7 mouse cellular contexts compared by ENCODE assay signal in genomic region chr2:181497548-181497875, GRCm38 (mm10). TPM values are rescaled to one million over a fixed set of nuclear protein-coding genes. Genes with fewer than 3 reads are reported as not detected.
A peak's percentile ranks its signal among the peaks of the same experiment; 100 is the strongest.
DNase-seq lines count a peak whose midpoint lies in the region; ATAC-seq and TF ChIP-seq lines count a peak whose summit lies in the region.

No protein-coding gene starts in this region.

- H3K9me3 ChIP-seq in hindbrain, embryonic 10.5 days: no peaks in the 10 kb centered on the region

- peak overlapping the region; percentile 98 for H3K4me3 ChIP-seq in bone marrow, adult 2 months (replicated peaks; ENCODE audit: control insufficient read depth, low read depth, low read length)
- H3K4me3 ChIP-seq in hindbrain, embryonic 10.5 days: peak overlapping the region; percentile 96

- peaks cover 35% of the 10 kb centered on the region for H3K36me3 ChIP-seq in hindbrain, embryonic 10.5 days

- peak; percentile 84 for ATAC-seq in megakaryocyte-erythroid progenitor cell, adult 5-6 weeks (replicated peaks; ENCODE audit: low FRiP score, low TSS enrichment, poor library complexity, severe bottlenecking)

- TF ChIP-seq CTCF in bone marrow, adult 2 months (IDR thresholded peaks at IDR 0.05; ENCODE audit: control insufficient read depth, insufficient read depth, low read length): no peak

- intact Hi-C loops in left cerebral cortex, postnatal 36 days (cut with DNase I): loop anchor here (2.0 kb wide), 2 partner anchors 39 to 87 kb away; partner anchors contain the start of gene Zbtb46

- H3K4me1 ChIP-seq in bone marrow, adult 2 months (ENCODE audit: control insufficient read depth, insufficient read depth, low read length): no peaks in the 10 kb centered on the region; the same call in 1 of the 2 replicates
- H3K4me1 ChIP-seq in hindbrain, embryonic 10.5 days (replicated peaks): peaks cover 19% of the 10 kb centered on the region

- under 1% methylated on average over 12 of the region's 12 CpGs for WGBS in bone marrow, adult 2 months
- under 1% methylated on average over 12 of the region's 12 CpGs for WGBS in hindbrain, embryonic 10.5 days

- H3K27ac ChIP-seq in bone marrow, adult 2 months (ENCODE audit: control insufficient read depth, insufficient read depth, low read depth, low read length, poor library complexity): peak overlapping the region; percentile 97
- H3K27ac ChIP-seq in hindbrain, embryonic 10.5 days: peak overlapping the region; percentile 93

- TF ChIP-seq POLR2A in bone marrow, adult 2 months (IDR thresholded peaks at IDR 0.05; ENCODE audit: borderline replicate concordance, control insufficient read depth, low read depth, low read length): no peak

- peak; percentile 95 for DNase-seq in MN1 (ENCODE audit: low spot score)
- DNase-seq in forelimb bud, embryonic 11.5 days (ENCODE audit: low read depth, low spot score): peak; percentile 53
- no peak for DNase-seq in hindbrain, embryonic 10.5 days (ENCODE audit: low spot score)
- DNase-seq in left cerebral cortex, postnatal 36 days (ENCODE audit: low spot score in 2 of 2): peak; percentile 40 to 44
- DNase-seq in spleen, adult 18-20 months: peak; percentile 14 to 25

- H3K27me3 ChIP-seq in hindbrain, embryonic 10.5 days (ENCODE audit: insufficient read depth, poor library complexity, severe bottlenecking): no peaks in the 10 kb centered on the region

RNA-seq across cellular contexts. Expression of gene Tpd52l2, which starts 0.6 kb away (rescaled TPM):
- polyA plus RNA-seq in bone marrow, adult 2 months (2011; ENCODE audit: insufficient read depth, insufficient read length, low replicate concordance, missing spikeins): 27.0 and 32.9 TPM in 2 replicates
- polyA plus RNA-seq in hindbrain, embryonic 10.5 days (2016; fragmentation: Nextera tagmentation; extraction: Ambion mirVana): 161 and 169 TPM in 2 replicates
- total RNA-seq in left cerebral cortex, postnatal 36 days (2021): 10 to 100 TPM; 64.1 to 72.6 TPM
- 65.2 and 70.9 TPM in 2 replicates for total RNA-seq in megakaryocyte-erythroid progenitor cell, adult 5-6 weeks (2014; fragmentation: Nextera tagmentation)
- total RNA-seq in megakaryocyte-erythroid progenitor cell, adult 5-6 weeks (2017): 106 and 151 TPM in 2 replicates

RNA-seq across cellular contexts. Expression of gene Abhd16b, which starts 4.5 kb away (rescaled TPM):
- polyA plus RNA-seq in bone marrow, adult 2 months (2011; ENCODE audit: insufficient read depth, insufficient read length, low replicate concordance, missing spikeins): not detected in 2 replicates
- 0.08 TPM in 1 of 2 replicates, not detected in the other for polyA plus RNA-seq in hindbrain, embryonic 10.5 days (2016; fragmentation: Nextera tagmentation; extraction: Ambion mirVana)
- total RNA-seq in left cerebral cortex, postnatal 36 days (2021): not detected
- total RNA-seq in megakaryocyte-erythroid progenitor cell, adult 5-6 weeks (2014; fragmentation: Nextera tagmentation): not detected in 2 replicates
- not detected in 2 replicates for total RNA-seq in megakaryocyte-erythroid progenitor cell, adult 5-6 weeks (2017)

RNA-seq across cellular contexts. Expression of gene Dnajc5, which starts 22.8 kb away (rescaled TPM):
- 24.4 and 43.8 TPM in 2 replicates for polyA plus RNA-seq in bone marrow, adult 2 months (2011; ENCODE audit: insufficient read depth, insufficient read length, low replicate concordance, missing spikeins)
- polyA plus RNA-seq in hindbrain, embryonic 10.5 days (2016; fragmentation: Nextera tagmentation; extraction: Ambion mirVana): 101 and 108 TPM in 2 replicates
- 100 to 1,000 TPM; 285 to 305 TPM for total RNA-seq in left cerebral cortex, postnatal 36 days (2021)
- total RNA-seq in megakaryocyte-erythroid progenitor cell, adult 5-6 weeks (2014; fragmentation: Nextera tagmentation): 38.6 and 48.6 TPM in 2 replicates
- total RNA-seq in megakaryocyte-erythroid progenitor cell, adult 5-6 weeks (2017): 34.9 and 38.1 TPM in 2 replicates

RNA-seq across cellular contexts. Expression of gene Zbtb46, which starts 38.3 kb away (rescaled TPM):
- 5.2 and 9.7 TPM in 2 replicates for polyA plus RNA-seq in bone marrow, adult 2 months (2011; ENCODE audit: insufficient read depth, insufficient read length, low replicate concordance, missing spikeins)
- polyA plus RNA-seq in hindbrain, embryonic 10.5 days (2016; fragmentation: Nextera tagmentation; extraction: Ambion mirVana): 18.6 and 22.2 TPM in 2 replicates
- 10 to 100 TPM; 10.3 to 12.3 TPM for total RNA-seq in left cerebral cortex, postnatal 36 days (2021)
- 22.8 and 38.7 TPM in 2 replicates for total RNA-seq in megakaryocyte-erythroid progenitor cell, adult 5-6 weeks (2014; fragmentation: Nextera tagmentation)
- 22.3 and 33.5 TPM in 2 replicates for total RNA-seq in megakaryocyte-erythroid progenitor cell, adult 5-6 weeks (2017)

Comparison
In these comparisons a context has a peak if more than half of its experiments do, and no peak if none do; other contexts are left out.
1. RNA of gene Dnajc5, which starts 22.8 kb away (total RNA-seq): 285 to 305 TPM in left cerebral cortex, postnatal 36 days; 34.9 to 48.6 TPM in megakaryocyte-erythroid progenitor cell, adult 5-6 weeks; every median in the first group is over 4 times any median in the second.